Mouse (Mus musculus) frontal cortex, postnatal 25 days (tissue): ENCODE measurements around the gene Popdc2.
A peak's percentile ranks its signal among the peaks of the same experiment; 100 is the strongest.

Source experiments
- DNase-seq, 2 experiments: peaks; one replicate each; pipeline ENCODE4 v3.0.0; 2022; ENCODE audit warnings: low spot score in 2 of 2

Gene Popdc2

GRCm38 (mm10) chr16:38354185-38354913, 7.7 kb upstream of the Popdc2 start:
- DNase-seq, result no peak

- no peak for DNase-seq
Measured at GRCm38 (mm10) chr16:38358256-38358812, 3.7 kb upstream of the Popdc2 start.

- DNase-seq, result no peak
Measured at GRCm38 (mm10) chr16:38359241-38359640, 2.8 kb upstream of the Popdc2 start.

- no peak for DNase-seq
Measured at GRCm38 (mm10) chr16:38359857-38360256, 2.2 kb upstream of the Popdc2 start.

- DNase-seq, result no peak
Measured at GRCm38 (mm10) chr16:38360317-38360716, 1.7 kb upstream of the Popdc2 start.

GRCm38 (mm10) chr16:38362493-38363255, 665 bp downstream of the Popdc2 start:
- DNase-seq, result no peak

- no peak for DNase-seq
Measured at GRCm38 (mm10) chr16:38363256-38363595, 1.2 kb downstream of the Popdc2 start.

- DNase-seq, result no peak
Measured at GRCm38 (mm10) chr16:38363657-38364056, 1.6 kb downstream of the Popdc2 start.

GRCm38 (mm10) chr16:38365390-38365789, 3.4 kb downstream of the Popdc2 start:
- DNase-seq, result no peak

- no peak for DNase-seq
Measured at GRCm38 (mm10) chr16:38366231-38366630, 4.2 kb downstream of the Popdc2 start.

- peak; percentile 33 to 62 for DNase-seq
Measured at GRCm38 (mm10) chr16:38368336-38368735, 6.3 kb downstream of the Popdc2 start.

- no peak for DNase-seq
Measured at GRCm38 (mm10) chr16:38369000-38369399, 7.0 kb downstream of the Popdc2 start.

GRCm38 (mm10) chr16:38369431-38369830, 7.4 kb downstream of the Popdc2 start:
- DNase-seq, result no peak

- DNase-seq, result no peak
Measured at GRCm38 (mm10) chr16:38369992-38370484, 8.0 kb downstream of the Popdc2 start.

GRCm38 (mm10) chr16:38370633-38371374, 8.8 kb downstream of the Popdc2 start:
- DNase-seq, result no peak

GRCm38 (mm10) chr16:38371705-38372296, 9.8 kb downstream of the Popdc2 start:
- no peak for DNase-seq

GRCm38 (mm10) chr16:38372876-38373275, 10.9 kb downstream of the Popdc2 start:
- no peak for DNase-seq

GRCm38 (mm10) chr16:38373439-38373838, 11.4 kb downstream of the Popdc2 start:
- no peak for DNase-seq

GRCm38 (mm10) chr16:38373941-38374340, 11.9 kb downstream of the Popdc2 start:
- DNase-seq, result no peak

- no peak for DNase-seq
Measured at GRCm38 (mm10) chr16:38374379-38375140, 12.6 kb downstream of the Popdc2 start.

GRCm38 (mm10) chr16:38375182-38375581, 13.2 kb downstream of the Popdc2 start:
- DNase-seq, result no peak
